In genomic region chr13:91636814-91637213, GRCm38 (mm10) we compare ENCODE assay signal across 8 mouse cellular contexts.
DNase-seq lines count a peak whose midpoint lies in the region; ATAC-seq and TF ChIP-seq lines count a peak whose summit lies in the region.

No protein-coding gene starts in this region.

- no peaks in the 10 kb centered on the region for H3K27me3 ChIP-seq in MEL (ENCODE audit: control insufficient read depth in 1 of 2, insufficient read depth in 2 of 2, low read length in 2 of 2)
- H3K27me3 ChIP-seq in forebrain, embryonic 14.5 days (replicated peaks; ENCODE audit: control insufficient read depth, insufficient read depth, low read length) = no peaks in the 10 kb centered on the region
- no peaks in the 10 kb centered on the region for H3K27me3 ChIP-seq in hindbrain, embryonic 12.5 days
- H3K27me3 ChIP-seq in lung, postnatal 0 days (replicated peaks; ENCODE audit: insufficient read depth, low read length) = no peaks in the 10 kb centered on the region

- WGBS in forebrain, embryonic 14.5 days = 13% methylated on average over 5 of the region's 5 CpGs
- 19% methylated on average over 5 of the region's 5 CpGs for WGBS in hindbrain, embryonic 12.5 days
- WGBS in lung, postnatal 0 days = 15% methylated on average over 5 of the region's 5 CpGs

- H3K79me2 ChIP-seq in MEL (ENCODE audit: control insufficient read depth, insufficient read depth, low read length, poor library complexity) = no peaks in the 10 kb centered on the region

- TF ChIP-seq CTCF in MEL (IDR thresholded peaks at IDR 0.05 in 2 of 3, conservative IDR thresholded peaks at IDR 0.05 in 1 of 3; ENCODE audit: control insufficient read depth in 1 of 3, insufficient read depth in 1 of 3, low read depth in 2 of 3, low read length in 3 of 3, poor library complexity in 1 of 3, severe bottlenecking in 1 of 3) = peak; percentile 83 to 95 (median 89)
- peak; percentile 94 for TF ChIP-seq CTCF in lung, postnatal 0 days (IDR thresholded peaks at IDR 0.05)

- H3K4me3 ChIP-seq in MEL (ENCODE audit: control insufficient read depth in 1 of 2, insufficient read depth in 1 of 2, low read depth in 2 of 2, low read length in 2 of 2) = 0 out of 4 replicates have a peak overlapping the region, but pooled peaks of 1 of the 2 experiments have one; percentile 13
- H3K4me3 ChIP-seq in forebrain, embryonic 14.5 days (ENCODE audit: low read depth, low read length) = no peak overlapping the region
- no peak overlapping the region for H3K4me3 ChIP-seq in hindbrain, embryonic 12.5 days
- no peak overlapping the region for H3K4me3 ChIP-seq in lung, postnatal 0 days (ENCODE audit: low read depth, low read length)

- H3K4me2 ChIP-seq in forebrain, embryonic 14.5 days (ENCODE audit: low read length) = no peak overlapping the region
- no peak overlapping the region for H3K4me2 ChIP-seq in hindbrain, embryonic 12.5 days (replicated peaks)
- H3K4me2 ChIP-seq in lung, postnatal 0 days (replicated peaks; ENCODE audit: low read depth, low read length) = no peak overlapping the region

- H3K36me3 ChIP-seq in MEL (ENCODE audit: control insufficient read depth in 1 of 2, insufficient read depth in 2 of 2, low read length in 2 of 2) = peaks cover 0 to 35% of the 10 kb centered on the region in 2 experiments; a peak in 2 of 4 replicates
- no peaks in the 10 kb centered on the region for H3K36me3 ChIP-seq in forebrain, embryonic 14.5 days (ENCODE audit: control insufficient read depth, insufficient read depth, low read length)
- no peaks in the 10 kb centered on the region for H3K36me3 ChIP-seq in hindbrain, embryonic 12.5 days
- no peaks in the 10 kb centered on the region for H3K36me3 ChIP-seq in lung, postnatal 0 days (ENCODE audit: insufficient read depth, low read length)

- 0 out of 2 replicates have a peak overlapping the region, but pooled peaks have one; percentile 25 for H3K9ac ChIP-seq in MEL (ENCODE audit: control insufficient read depth, low read depth, low read length, poor library complexity, severe bottlenecking)
- no peak overlapping the region for H3K9ac ChIP-seq in forebrain, embryonic 14.5 days (ENCODE audit: low read length)
- no peak overlapping the region for H3K9ac ChIP-seq in hindbrain, embryonic 12.5 days
- H3K9ac ChIP-seq in lung, postnatal 0 days (replicated peaks; ENCODE audit: low read depth) = no peak overlapping the region

- peak; percentile 87 for TF ChIP-seq RAD21 in MEL (IDR thresholded peaks at IDR 0.05; ENCODE audit: low read depth, low read length)

- TF ChIP-seq EP300 in MEL (IDR thresholded peaks at IDR 0.05; ENCODE audit: low read depth in 1 of 2, low read length in 2 of 2) = peak in 1 of 2 experiments; percentile 22; a peak in 1 of 4 replicates
- TF ChIP-seq EP300 in lung, postnatal 0 days (IDR thresholded peaks at IDR 0.05) = no peak

- no peaks in the 10 kb centered on the region for H3K9me3 ChIP-seq in MEL (replicated peaks; ENCODE audit: insufficient read depth, low read length)
- H3K9me3 ChIP-seq in forebrain, embryonic 14.5 days (replicated peaks; ENCODE audit: control insufficient read depth, low read length) = no peaks in the 10 kb centered on the region
- no peaks in the 10 kb centered on the region for H3K9me3 ChIP-seq in hindbrain, embryonic 12.5 days (replicated peaks)
- H3K9me3 ChIP-seq in lung, postnatal 0 days (ENCODE audit: low read length) = no peaks in the 10 kb centered on the region

- no peak overlapping the region for H3K27ac ChIP-seq in MEL (ENCODE audit: control insufficient read depth, low read depth, low read length)
- H3K27ac ChIP-seq in forebrain, embryonic 14.5 days (ENCODE audit: low read depth, low read length) = no peak overlapping the region
- H3K27ac ChIP-seq in hindbrain, embryonic 12.5 days = no peak overlapping the region
- no peak overlapping the region for H3K27ac ChIP-seq in lung, postnatal 0 days (ENCODE audit: low read length)

- peak; percentile 89 for ATAC-seq in cerebellum, adult (ENCODE audit: insufficient number of reproducible peaks, low FRiP score, low TSS enrichment)
- ATAC-seq in forebrain, embryonic 14.5 days = peak; percentile 92
- ATAC-seq in hindbrain, embryonic 12.5 days (ENCODE audit: low FRiP score) = peak; percentile 52
- ATAC-seq in lung, postnatal 0 days = peak; percentile 62

- no peak for TF ChIP-seq POLR2A in MEL (IDR thresholded peaks at IDR 0.05; ENCODE audit: control insufficient read depth in 1 of 2, insufficient read depth in 1 of 2, low read depth in 1 of 2, low read length in 2 of 2, poor library complexity in 1 of 2)

- peak; percentile 91 for DNase-seq in MEL (ENCODE audit: low read depth, low spot score)
- peak; percentile 93 for DNase-seq in forebrain, embryonic 14.5 days (ENCODE audit: low spot score)
- DNase-seq in layer of hippocampus, adult 9-11 months = peak; percentile 78
- peak; percentile 90 for DNase-seq in lung, postnatal 0 days (ENCODE audit: low spot score)
- DNase-seq in retina, adult 2 months (ENCODE audit: low read depth, low spot score) = peak; percentile 65
- peak; percentile 80 to 85 for DNase-seq in thymus, postnatal 36 days

- peaks cover 17 to 29% of the 10 kb centered on the region in 2 experiments for H3K4me1 ChIP-seq in MEL (ENCODE audit: control insufficient read depth in 1 of 2, insufficient read depth in 2 of 2, low read length in 2 of 2)
- H3K4me1 ChIP-seq in forebrain, embryonic 14.5 days (ENCODE audit: control insufficient read depth, insufficient read depth, low read length) = no peaks in the 10 kb centered on the region
- H3K4me1 ChIP-seq in hindbrain, embryonic 12.5 days = no peaks in the 10 kb centered on the region
- no peaks in the 10 kb centered on the region for H3K4me1 ChIP-seq in lung, postnatal 0 days (ENCODE audit: insufficient read depth, low read depth, low read length)

TF ChIP-seq in MEL, 35 proteins besides CTCF, POLR2A, EP300 and RAD21:
- TF ChIP-seq ZC3H11A (IDR thresholded peaks at IDR 0.05; ENCODE audit: low read depth, low read length) (peak; percentile 84), ZMIZ1 (IDR thresholded peaks at IDR 0.05; ENCODE audit: low read depth, low read length) (no peak), ZNF384 (IDR thresholded peaks at IDR 0.05; ENCODE audit: low read depth, low read length) (0 out of 2 replicates have a peak, but pooled peaks have one; percentile 20), KAT2A (conservative IDR thresholded peaks at IDR 0.05; ENCODE audit: low read depth, low read length) (no peak), SIN3A (IDR thresholded peaks at IDR 0.05; ENCODE audit: low read length) (peak; percentile 68), POLR2AphosphoS2 (IDR thresholded peaks at IDR 0.05; ENCODE audit: low read length) (no peak), GABPA (IDR thresholded peaks at IDR 0.05; ENCODE audit: low read depth, low read length) (no peak), MYB (IDR thresholded peaks at IDR 0.05; ENCODE audit: low read depth, low read length) (no peak), ZKSCAN1 (IDR thresholded peaks at IDR 0.05; ENCODE audit: low read depth, low read length) (no peak), MAZ (IDR thresholded peaks at IDR 0.05; ENCODE audit: low read depth, low read length) (peak; percentile 58; the same call in 1 of the 2 replicates), CHD2 (IDR thresholded peaks at IDR 0.05; ENCODE audit: low read length) (no peak), BHLHE40 (IDR thresholded peaks at IDR 0.05; ENCODE audit: borderline replicate concordance, low read depth, low read length) (0 out of 2 replicates have a peak, but pooled peaks have one; percentile 47), NELFE (IDR thresholded peaks at IDR 0.05; ENCODE audit: low read depth, low read length) (no peak), CHD1 (IDR thresholded peaks at IDR 0.05; ENCODE audit: low read depth, low read length) (no peak), POLR2AphosphoS5 (IDR thresholded peaks at IDR 0.05; ENCODE audit: borderline replicate concordance, low read depth, low read length) (no peak), USF1 (IDR thresholded peaks at IDR 0.05; ENCODE audit: low read depth, low read length) (no peak), ETS1 (IDR thresholded peaks at IDR 0.05; ENCODE audit: low read depth, low read length) (no peak), MYC (IDR thresholded peaks at IDR 0.05; ENCODE audit: low read depth, low read length) (no peak), RCOR1 (IDR thresholded peaks at IDR 0.05; ENCODE audit: low read depth, low read length) (peak; percentile 34; the same call in 1 of the 2 replicates), SMC3 (IDR thresholded peaks at IDR 0.05; ENCODE audit: low read depth, low read length) (peak; percentile 93), GATA1 (IDR thresholded peaks at IDR 0.05; ENCODE audit: low read depth, low read length) (peak; percentile 58; the same call in 1 of the 2 replicates)
